Mouse (Mus musculus): ENCODE measurements at regions not wholly inside any gene's neighbourhood (a gene's known extent, or its start where the extent isn't known, plus 50 kb on each side); places are given as distances from the start of the nearest gene placed in this dataset.

DNA sequence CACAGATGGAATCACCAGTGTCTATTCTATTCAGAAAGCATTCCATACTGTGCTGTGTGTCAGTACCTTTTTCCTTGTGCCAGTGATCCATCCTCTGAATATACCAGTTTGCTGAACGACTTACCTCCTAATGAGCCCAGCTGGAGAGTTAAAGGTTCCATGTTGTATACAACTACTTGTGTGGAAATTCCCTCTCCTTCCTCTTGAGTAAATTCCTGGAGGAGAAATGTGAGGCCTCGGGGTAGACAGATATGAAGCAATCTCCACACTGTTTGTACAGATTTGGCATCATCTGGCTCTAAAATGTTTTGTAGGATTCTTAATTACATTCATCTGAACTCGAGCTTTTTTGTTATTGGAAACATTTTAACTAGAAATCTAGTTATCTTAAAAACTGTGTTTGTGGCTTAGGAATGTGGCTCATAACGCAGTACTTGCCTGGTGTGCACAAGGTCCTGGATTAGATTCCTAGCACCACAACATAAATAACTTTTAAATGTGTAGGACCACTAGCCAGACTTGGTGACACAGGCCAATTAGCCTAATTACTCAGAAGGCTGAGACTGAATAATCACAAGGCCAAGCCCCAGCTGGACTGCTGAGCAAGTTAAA is 70.0 kb upstream of the Lef1 start:
- TF ChIP-seq POLR2A (IDR thresholded peaks at IDR 0.05; ENCODE audit: borderline replicate concordance, low read depth, low read length): no peak
- TF ChIP-seq CTCF (IDR thresholded peaks at IDR 0.05; ENCODE audit: low read depth, low read length): no peak
